Mouse (Mus musculus) erythroblast, embryonic 14.5 days (primary cell): ENCODE data around the gene Gal3st1. TPM values are rescaled to one million over a fixed set of nuclear protein-coding genes. Genes with fewer than 3 reads are reported as not detected.

Experiments used
- H3K27me3 ChIP-seq: 2 replicates; pipeline ENCODE4 v1.6.1; 2012; ENCODE audit warnings: inconsistent platforms; ENCODE audit not compliant: control insufficient read depth
- H3K36me3 ChIP-seq: 2 replicates; pipeline ENCODE4 v1.6.1; 2012; ENCODE audit warnings: mild to moderate bottlenecking, inconsistent platforms; ENCODE audit not compliant: control insufficient read depth
- H3K4me1 ChIP-seq: 2 replicates; pipeline ENCODE4 v1.6.1; 2012; ENCODE audit warnings: inconsistent platforms; ENCODE audit not compliant: control insufficient read depth
- H3K4me3 ChIP-seq: replicated peaks from 2 replicates; pipeline ENCODE3; 2012; ENCODE audit warnings: moderate library complexity, mild to moderate bottlenecking, inconsistent platforms
- H3K9me3 ChIP-seq: 2 replicates; pipeline ENCODE4 v1.6.1; 2012; ENCODE audit warnings: low read length, inconsistent platforms, mixed read lengths; ENCODE audit not compliant: control insufficient read depth
- GATA1 ChIP-seq: IDR thresholded peaks from 2 replicates; pipeline ENCODE4 v1.6.1; 2012; ENCODE audit warnings: low read length, inconsistent platforms, mixed read lengths
- TAL1 ChIP-seq: IDR thresholded peaks from 3 replicates; pipeline ENCODE4 v1.6.1; 2012; ENCODE audit warnings: low read length, inconsistent platforms, mixed read lengths
- polyA plus RNA-seq: library from polyadenylated mRNA; stranded (reverse); fragments of >175 nt; gene quantifications from 2 replicates; pipeline ENCODE4 v1.2.3, GENCODE M21; 2012

Gene Gal3st1
- polyA plus RNA-seq, 1 experiment, result not detected

GRCm38 (mm10) chr11:3978421-3978820, 5.0 kb upstream of the Gal3st1 start:
- TF ChIP-seq TAL1 (no peak), GATA1 (no peak)
- Histone ChIP-seq H3K4me1 (no peaks in the 10 kb centered on the region; the same call in none of the 2 replicates), H3K36me3 (peaks cover 77% of the 10 kb centered on the region), H3K4me3 (no peak overlapping the region), H3K27me3 (peaks cover 13% of the 10 kb centered on the region), H3K9me3 (no peaks in the 10 kb centered on the region)

DNA sequence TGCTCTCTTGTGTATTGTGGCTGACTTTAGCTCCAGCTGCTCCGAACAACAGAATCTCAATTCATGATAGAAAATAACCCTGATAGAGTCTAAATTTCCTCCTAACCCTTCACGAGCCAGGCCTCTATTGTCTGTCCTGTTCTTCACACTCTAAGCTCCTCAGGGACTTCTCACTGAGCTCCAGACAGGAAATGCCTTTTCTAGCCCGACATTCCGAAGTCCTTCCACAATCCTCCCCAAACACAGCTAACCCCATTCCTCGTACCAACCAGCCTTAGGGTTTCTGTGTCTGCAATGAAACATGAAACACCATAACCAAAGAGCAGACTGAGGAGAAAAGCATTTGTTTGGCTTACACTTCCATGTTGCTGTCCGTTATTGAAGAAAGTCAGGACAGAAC, 1.9 kb upstream of the Gal3st1 start:
- Histone ChIP-seq H3K4me1 (no peaks in the 10 kb centered on the region; the same call in none of the 2 replicates), H3K36me3 (peaks cover 46% of the 10 kb centered on the region), H3K27me3 (peaks cover 34% of the 10 kb centered on the region), H3K4me3 (no peak overlapping the region), H3K9me3 (no peaks in the 10 kb centered on the region)
- TF ChIP-seq TAL1, result no peak

DNA sequence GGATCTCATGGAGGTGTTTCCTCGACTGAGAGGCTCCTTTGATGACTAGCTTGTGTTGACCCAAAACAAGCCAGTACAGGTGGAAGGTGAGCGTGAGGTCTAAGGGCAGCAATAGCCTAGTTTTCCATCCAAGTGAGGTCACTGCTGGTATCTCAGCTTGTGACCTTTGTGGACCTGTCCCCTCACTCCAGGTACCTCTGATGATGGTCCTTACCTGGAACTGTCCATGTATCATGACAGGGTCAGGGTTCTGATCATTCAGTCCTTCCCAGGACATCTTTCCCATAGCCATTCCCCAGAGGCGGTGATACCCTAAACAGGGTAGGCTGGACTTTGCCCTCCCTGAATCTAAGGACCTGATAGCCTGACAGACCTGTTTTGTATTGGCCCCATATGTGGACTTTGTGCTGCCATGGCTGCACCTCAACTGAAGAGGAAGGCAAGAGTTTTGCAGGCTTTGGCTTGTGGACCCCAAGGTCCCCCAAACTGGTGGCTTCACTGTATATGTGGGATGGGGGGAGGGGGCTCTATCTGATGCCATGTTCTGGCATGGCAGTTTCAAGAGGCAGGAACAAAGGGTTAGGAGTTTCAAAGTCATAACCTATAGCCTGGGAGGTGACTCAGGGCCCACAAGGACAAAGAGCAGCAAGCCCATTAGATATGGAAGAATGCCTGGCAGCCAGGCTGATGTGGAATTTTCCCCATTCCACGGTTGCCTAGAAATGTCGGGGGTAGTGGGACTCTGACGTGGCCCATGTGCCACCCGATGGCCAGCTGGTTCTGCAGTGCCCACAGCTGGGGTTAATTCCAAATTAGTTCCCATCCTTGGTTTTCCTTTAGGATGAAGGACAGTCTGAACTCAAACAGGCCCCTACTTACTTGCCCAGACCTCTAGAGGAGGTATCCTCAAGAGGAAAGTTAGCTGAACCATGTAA, 894 bp upstream of the Gal3st1 start:
- H3K4me3 ChIP-seq, result no peak overlapping the region

DNA sequence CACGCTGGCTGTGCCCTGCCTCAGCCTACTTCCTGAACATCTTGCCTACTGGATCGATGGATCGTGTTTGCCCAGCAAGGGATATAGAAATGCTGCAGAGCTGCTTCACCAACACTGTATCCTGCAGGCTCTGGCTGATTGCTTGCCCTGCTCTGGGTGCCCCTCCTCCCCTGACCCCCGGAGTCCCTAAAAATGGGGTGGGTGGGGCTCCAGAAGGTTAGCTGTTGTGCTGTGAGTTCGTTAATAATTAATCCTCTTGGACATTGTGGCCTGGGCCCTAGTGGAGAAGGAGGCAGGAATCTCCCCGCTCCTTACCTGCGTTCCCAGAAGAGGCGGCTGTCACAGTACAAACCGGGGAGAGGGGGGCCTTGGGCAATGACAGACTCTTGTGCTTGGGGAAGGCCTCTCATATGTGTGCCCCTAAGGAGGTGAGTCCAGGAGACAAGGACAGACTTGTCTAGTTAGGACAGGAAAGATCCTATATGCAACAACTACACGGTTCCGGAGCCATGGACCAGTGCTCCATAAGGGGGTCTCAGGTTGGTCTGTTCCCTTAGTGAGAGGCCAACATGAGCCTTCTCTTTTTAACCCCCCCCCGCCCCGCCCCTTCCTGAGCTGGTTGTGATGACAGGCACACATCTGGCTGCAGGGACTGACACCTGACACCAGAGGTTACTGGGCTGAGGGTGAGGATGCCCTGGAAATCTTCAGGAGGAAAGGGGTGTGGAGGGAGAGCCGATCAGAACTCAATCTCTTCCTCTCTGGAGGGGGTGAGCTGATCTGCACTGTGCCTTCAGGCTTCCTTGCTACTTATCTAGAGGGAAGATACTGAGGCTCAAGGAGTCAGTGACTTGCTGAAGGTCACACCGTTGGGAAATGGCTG, 668 bp downstream of the Gal3st1 start:
- TF ChIP-seq TAL1 (no peak), GATA1 (no peak)
- H3K4me1 ChIP-seq, result no peaks in the 10 kb centered on the region; the same call in none of the 2 replicates
- no peaks in the 10 kb centered on the region for H3K9me3 ChIP-seq
- peaks cover 21% of the 10 kb centered on the region for H3K36me3 ChIP-seq
- H3K4me3 ChIP-seq, result peak overlapping the region; percentile 47
- peaks cover 37% of the 10 kb centered on the region for H3K27me3 ChIP-seq

More for the DNA sequence above, 894 bp upstream of the Gal3st1 start:
- H3K9me3 ChIP-seq, result no peaks in the 10 kb centered on the region
- H3K4me1 ChIP-seq, result no peaks in the 10 kb centered on the region; the same call in none of the 2 replicates
- H3K27me3 ChIP-seq, result peaks cover 37% of the 10 kb centered on the region
- TF ChIP-seq TAL1 (no peak), GATA1 (no peak)
- peaks cover 36% of the 10 kb centered on the region for H3K36me3 ChIP-seq

GRCm38 (mm10) chr11:3989748-3990147, 6.3 kb downstream of the Gal3st1 start:
- Histone ChIP-seq H3K4me1 (no peaks in the 10 kb centered on the region), H3K9me3 (no peaks in the 10 kb centered on the region), H3K4me3 (no peak overlapping the region), H3K27me3 (peaks cover 11% of the 10 kb centered on the region), H3K36me3 (no peaks in the 10 kb centered on the region)
- no peak for TF ChIP-seq TAL1
- TF ChIP-seq GATA1, result no peak

GRCm38 (mm10) chr11:3993132-3993531, 9.7 kb downstream of the Gal3st1 start:
- TF ChIP-seq GATA1, result no peak
- H3K36me3 ChIP-seq, result no peaks in the 10 kb centered on the region
- peaks cover 14% of the 10 kb centered on the region for H3K27me3 ChIP-seq
- no peaks in the 10 kb centered on the region for H3K4me1 ChIP-seq
- H3K4me3 ChIP-seq, result no peak overlapping the region
- H3K9me3 ChIP-seq, result no peaks in the 10 kb centered on the region

DNA sequence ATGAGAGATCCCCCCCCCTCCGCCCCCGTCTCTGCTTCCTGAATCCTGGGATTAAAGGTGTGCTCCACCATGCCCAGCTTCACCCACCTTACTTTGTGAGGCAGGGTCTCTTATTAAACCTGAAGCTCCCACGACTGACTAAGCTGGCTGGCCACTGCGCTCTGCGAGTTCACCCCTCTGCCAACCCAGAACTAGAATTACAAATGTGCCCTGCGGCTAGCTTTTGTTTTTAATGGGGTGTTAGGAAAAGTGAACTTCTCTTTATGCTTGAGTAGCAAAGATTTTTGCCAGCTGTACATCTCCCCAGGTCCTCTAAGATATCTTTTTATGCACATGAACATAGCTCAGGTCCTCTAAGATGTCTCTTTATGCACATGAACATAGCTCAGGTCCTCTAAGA, 10.5 kb downstream of the Gal3st1 start:
- no peak for TF ChIP-seq TAL1
- no peak for TF ChIP-seq GATA1

GRCm38 (mm10) chr11:3995511-3995910, 12.1 kb downstream of the Gal3st1 start:
- no peak overlapping the region for H3K4me3 ChIP-seq
- no peaks in the 10 kb centered on the region; the same call in 1 of the 2 replicates for H3K9me3 ChIP-seq
- TF ChIP-seq GATA1 (no peak), TAL1 (no peak)
- H3K36me3 ChIP-seq, result no peaks in the 10 kb centered on the region
- H3K4me1 ChIP-seq, result no peaks in the 10 kb centered on the region; the same call in 1 of the 2 replicates
- peaks cover 32% of the 10 kb centered on the region for H3K27me3 ChIP-seq

More for the DNA sequence above, 10.5 kb downstream of the Gal3st1 start:
- Histone ChIP-seq H3K4me3 (no peak overlapping the region), H3K9me3 (no peaks in the 10 kb centered on the region; the same call in 1 of the 2 replicates), H3K36me3 (no peaks in the 10 kb centered on the region), H3K4me1 (no peaks in the 10 kb centered on the region; the same call in 1 of the 2 replicates), H3K27me3 (peaks cover 22% of the 10 kb centered on the region)
